In the genomic region with DNA sequence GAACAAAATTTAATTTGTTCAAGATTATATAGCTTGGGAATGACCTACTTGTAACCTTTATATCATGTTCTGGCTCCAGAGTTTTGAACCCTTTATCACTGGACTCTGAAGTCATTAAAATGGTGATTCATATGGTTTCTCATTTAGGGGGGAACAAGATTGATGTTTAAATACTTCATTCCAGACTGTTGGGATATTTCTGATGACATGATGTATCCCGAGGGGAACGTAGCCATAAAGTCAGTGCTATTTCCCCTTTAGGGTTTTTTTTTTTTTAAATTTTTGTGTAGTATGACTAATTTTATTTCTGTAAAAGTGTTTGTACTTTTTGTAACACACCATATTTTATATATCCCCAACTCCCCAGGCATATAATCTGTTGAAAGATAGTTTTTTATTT, we compare ENCODE assay signal across 19 mouse cellular contexts.
"Had no signal": no experiment of that assay in that cellular context is flagged by ENCODE, and none has a peak within 500 bp of the region (broad histone marks: within the 10 kb centered on the region; RNA-seq: fewer than 3 reads in every experiment).

No protein-coding gene starts in this region.

- H3K4me3 ChIP-seq: megakaryocyte, embryonic 14.5 days; midbrain, embryonic 13.5 days; midbrain, embryonic 15.5 days; neural tube, embryonic 13.5 days; neural tube, embryonic 15.5 days; stomach, embryonic 15.5 days had no signal

- H3K4me2 ChIP-seq: lung, embryonic 14.5 days; midbrain, embryonic 11.5 days; midbrain, embryonic 13.5 days; midbrain, embryonic 15.5 days; neural tube, embryonic 13.5 days; neural tube, embryonic 15.5 days; stomach, embryonic 15.5 days had no signal

- H3K4me1 ChIP-seq: midbrain, embryonic 13.5 days; midbrain, embryonic 15.5 days; neural tube, embryonic 13.5 days; neural tube, embryonic 15.5 days; stomach, embryonic 15.5 days had no signal

- H3K36me3 ChIP-seq: midbrain, embryonic 13.5 days; midbrain, embryonic 15.5 days; neural tube, embryonic 13.5 days; neural tube, embryonic 15.5 days; stomach, embryonic 15.5 days had no signal

- ATAC-seq: midbrain, embryonic 13.5 days; midbrain, embryonic 15.5 days had no signal

- H3K27me3 ChIP-seq: midbrain, embryonic 15.5 days had no signal

- H3K27ac ChIP-seq: midbrain, embryonic 13.5 days; midbrain, embryonic 15.5 days; neural tube, embryonic 13.5 days; neural tube, embryonic 15.5 days; stomach, embryonic 15.5 days; stomach, postnatal 0 days had no signal

- H3K9me3 ChIP-seq: megakaryocyte, embryonic 14.5 days; midbrain, embryonic 13.5 days; midbrain, embryonic 15.5 days; neural tube, embryonic 13.5 days; neural tube, embryonic 15.5 days; stomach, embryonic 15.5 days had no signal

- H3K9ac ChIP-seq: lung, embryonic 14.5 days; midbrain, embryonic 13.5 days; midbrain, embryonic 15.5 days; neural tube, embryonic 13.5 days; neural tube, embryonic 15.5 days; stomach, embryonic 15.5 days had no signal

- DNase-seq: lung, adult 18-20 months; lung, embryonic 14.5 days; lung, postnatal 4 days; retina, postnatal 1 day; right cerebral cortex, adult 18-20 months; right cerebral cortex, postnatal 25 days; right cerebral cortex, postnatal 4 days; spleen, adult 18-20 months; thymus, adult 2 months; thymus, postnatal 25 days; thymus, postnatal 4 days had no signal
